Mouse (Mus musculus) liver, embryonic 14.5 days (tissue): Measurements from ENCODE around the gene Lzic.

Experiments
- CTCF ChIP-seq: IDR thresholded peaks from 2 replicates; pipeline ENCODE4 v1.5.1; 2016; ENCODE audit warnings: antibody characterized with exemption, low read depth, control low read depth
- EP300 ChIP-seq: IDR thresholded peaks from 2 replicates; pipeline ENCODE4 v1.6.1; 2016; ENCODE audit warnings: antibody characterized with exemption, low read depth

- TF ChIP-seq CTCF (peak; percentile 42), EP300 (no peak)
Measured at GRCm38 (mm10) chr4:149491151-149491550, 6.1 kb downstream of the Lzic start.
